Mouse (Mus musculus) B cell, adult 2 months (primary cell): ENCODE data around the gene Slc5a5.

Experiments
- DNase-seq, 2 experiments: peaks; one replicate each; pipeline ENCODE4 v3.0.0; 2022

The Slc5a5 gene

DNA sequence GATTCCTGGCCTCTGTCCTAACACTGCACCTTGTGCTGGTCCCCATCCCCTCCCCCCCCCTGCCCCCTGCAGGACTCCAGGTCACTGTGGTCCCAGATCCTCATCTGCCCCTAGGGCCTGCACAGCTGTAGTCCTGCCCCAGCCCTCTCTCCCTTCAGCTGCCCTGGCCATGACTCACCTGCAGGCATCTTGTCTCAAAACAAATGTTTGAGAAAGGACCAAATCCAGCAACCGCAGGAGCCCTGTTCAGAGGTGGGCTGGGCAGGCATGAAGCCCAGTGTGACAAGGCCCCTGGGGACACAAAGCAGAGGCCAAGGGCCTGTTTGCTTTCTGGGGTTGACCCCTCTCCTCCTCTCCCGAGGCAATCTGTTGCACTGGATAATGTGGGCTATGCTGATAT lies 14.4 kb downstream of the Slc5a5 start:
- DNase-seq, result no peak

DNA sequence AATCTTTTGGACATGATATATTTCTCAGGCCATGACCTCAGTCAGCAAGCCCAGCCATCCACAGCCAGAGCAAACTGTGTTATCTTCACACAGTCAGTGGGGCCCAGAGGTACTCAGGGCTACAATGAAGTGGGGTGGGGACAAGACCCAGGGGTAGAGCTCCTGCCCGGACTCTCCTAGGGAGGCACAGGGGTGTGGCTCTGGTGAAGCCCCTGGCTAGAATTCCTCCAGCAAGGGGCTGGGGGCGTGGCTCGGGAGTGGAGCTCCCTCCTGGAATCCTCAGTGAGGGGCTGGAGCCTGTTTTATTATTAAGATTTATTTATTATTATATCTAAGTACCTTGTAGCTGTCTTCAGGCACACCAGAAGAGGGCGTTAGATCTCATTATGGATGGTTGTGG lies 16.2 kb downstream of the Slc5a5 start:
- no peak for DNase-seq

DNA sequence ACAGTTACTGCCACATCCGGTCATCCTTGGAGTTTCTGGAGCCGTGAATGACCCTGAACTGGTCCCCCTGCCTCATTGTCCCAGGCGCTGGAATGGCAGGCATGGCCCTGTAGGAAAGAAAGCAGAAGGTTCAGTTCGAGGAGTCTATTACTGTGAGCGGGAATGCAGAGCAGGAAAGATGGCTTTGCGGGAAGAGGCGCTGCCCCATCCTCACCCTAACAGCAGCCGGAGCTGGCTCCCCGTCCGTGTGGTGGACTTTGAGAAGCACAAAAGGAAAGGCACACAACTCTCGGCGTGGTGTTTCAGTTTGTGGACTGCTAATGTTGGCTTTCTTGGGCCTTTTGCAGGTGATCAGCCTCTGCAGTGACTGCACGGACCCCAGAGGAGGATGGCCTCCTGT lies 18.1 kb downstream of the Slc5a5 start:
- no peak for DNase-seq

DNA sequence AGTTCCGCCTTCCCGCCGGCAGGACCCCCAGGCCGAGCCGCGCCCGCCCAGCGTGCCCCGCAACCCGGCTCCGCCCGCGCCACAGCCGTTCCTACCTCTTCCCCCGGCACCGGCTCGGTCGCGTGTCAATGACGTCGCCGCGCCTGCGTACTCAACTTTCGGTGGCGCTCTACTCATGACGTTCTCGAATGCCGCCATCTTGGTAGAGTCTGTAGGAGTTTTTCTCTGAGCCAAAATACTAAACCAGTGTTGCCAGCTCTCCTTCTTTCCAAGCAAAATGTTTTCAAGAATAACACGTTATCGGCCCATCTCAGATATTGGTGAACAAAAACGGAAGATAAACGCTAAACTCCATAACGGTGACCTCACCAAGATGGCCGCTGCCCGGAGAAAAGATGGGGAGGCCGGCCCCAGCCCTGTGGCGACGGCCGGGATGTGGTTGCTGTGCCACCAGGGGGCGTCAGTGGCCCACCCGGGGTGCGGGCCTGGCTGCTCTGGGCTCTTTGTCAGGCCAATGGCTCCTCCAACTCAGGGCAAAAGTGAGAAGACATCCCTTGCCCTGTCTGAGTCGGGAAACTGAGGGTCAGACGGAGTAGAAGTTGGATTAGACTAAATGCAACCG lies 19.1 kb downstream of the Slc5a5 start, which contains the start of gene Ccdc124:
Ccdc124 (minus strand) TSS at position 572 of the 622 bp plus-strand sequence.
- DNase-seq, result peak; percentile 97 to 98

DNA sequence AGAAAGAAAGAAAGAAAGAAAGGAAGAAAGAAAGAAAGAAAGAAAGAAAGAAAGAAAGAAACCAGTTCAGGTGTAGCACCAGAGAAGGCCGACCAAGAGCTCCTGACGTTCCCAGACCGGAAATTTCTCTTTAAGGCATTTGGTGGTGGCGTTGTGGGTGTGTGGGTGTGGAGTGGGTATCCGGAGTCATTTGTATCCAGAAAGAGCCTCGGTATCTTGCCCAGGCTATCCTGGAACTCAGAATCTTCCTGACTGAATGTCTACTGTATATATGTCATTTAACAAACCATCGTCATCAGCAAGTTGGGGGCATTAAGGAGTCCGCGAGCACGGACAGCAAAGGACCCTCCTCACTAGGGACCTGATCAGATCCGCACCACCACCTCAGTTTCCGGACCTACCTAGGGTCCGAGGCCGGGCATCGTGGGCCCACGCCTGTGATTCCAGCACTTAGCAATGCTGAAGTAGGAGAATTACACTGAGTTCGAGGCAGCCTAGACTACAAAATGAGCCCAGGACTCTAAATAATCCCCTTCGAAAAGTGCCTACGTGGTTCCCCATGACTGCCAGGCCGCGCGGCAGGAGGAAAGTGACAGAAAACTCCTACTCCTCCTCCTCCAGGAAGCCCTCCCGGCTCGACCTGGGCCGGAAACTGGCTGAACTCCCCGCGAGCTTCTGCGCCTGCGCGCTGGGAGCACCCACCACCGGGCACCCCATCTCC lies 19.8 kb downstream of the Slc5a5 start:
- no peak for DNase-seq

DNA sequence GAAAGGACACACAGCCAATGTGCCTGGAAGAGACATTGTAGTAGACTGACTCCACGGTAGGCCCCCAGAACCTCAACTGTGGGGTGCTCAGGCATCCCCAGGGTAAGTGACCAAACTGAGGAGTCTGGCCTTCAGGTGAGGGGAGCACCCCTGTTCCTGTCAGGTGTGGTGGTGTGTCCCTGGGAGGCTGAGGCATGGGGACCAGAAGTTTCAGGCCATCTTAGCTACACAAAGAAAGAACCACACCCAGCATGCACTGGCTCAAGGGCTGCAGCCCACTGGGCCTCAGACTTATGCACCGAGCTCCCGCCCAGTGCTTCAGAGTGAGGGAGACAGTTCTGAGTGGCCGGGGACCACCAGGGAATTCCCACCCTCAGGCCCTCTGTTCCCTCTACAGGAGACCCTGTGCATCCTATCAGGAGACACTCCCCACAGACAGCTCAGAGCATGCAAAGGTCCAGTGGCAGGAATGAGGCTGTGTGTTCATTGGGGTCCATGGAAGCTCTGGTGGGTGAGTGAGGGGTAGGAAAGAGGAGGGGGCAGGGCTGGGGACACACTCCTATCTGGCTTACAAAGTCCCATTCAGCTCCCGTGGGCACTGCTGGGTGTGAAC lies 21.3 kb downstream of the Slc5a5 start:
- no peak for DNase-seq

DNA sequence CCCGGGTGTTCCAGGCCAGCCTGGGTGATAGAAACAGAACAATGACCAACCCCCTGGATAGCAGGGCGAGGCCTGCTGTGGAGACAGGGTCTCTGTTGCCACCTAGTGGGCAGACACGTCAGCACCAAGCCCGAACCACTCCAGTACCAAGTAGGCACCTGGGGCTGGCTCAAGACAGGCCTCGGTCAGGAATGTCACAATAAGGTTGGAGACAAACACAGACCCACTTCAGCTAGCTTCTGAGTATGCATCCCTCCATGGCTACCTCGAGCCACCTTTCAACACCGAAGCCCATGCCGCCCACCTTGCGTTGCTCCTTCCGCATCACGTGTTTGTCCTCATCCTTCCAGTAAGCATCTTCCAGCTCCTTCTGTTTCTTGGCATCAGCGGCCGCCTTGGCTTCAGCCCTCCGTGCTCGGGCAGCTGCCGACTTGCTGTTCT lies 22.9 kb downstream of the Slc5a5 start:
- DNase-seq, result peak; percentile 81

DNA sequence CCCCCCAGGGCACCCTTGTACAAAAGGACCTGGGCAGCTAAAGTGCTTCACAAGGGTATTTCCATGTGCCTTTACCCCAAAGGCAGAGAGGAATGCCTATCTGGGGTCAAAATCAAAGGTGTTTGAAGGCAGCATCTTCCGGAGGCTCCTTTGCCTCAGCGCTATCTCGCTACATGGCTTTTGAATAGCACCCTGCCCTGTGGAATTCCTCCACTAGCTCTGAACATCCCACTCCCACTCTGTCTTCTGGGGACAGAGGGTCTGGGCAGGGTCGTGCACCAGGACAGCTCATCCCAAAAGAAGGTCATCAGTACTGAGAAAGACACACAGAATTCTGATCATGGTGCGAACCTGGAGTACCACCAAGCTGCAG lies 23.4 kb downstream of the Slc5a5 start:
- DNase-seq, result no peak

DNA sequence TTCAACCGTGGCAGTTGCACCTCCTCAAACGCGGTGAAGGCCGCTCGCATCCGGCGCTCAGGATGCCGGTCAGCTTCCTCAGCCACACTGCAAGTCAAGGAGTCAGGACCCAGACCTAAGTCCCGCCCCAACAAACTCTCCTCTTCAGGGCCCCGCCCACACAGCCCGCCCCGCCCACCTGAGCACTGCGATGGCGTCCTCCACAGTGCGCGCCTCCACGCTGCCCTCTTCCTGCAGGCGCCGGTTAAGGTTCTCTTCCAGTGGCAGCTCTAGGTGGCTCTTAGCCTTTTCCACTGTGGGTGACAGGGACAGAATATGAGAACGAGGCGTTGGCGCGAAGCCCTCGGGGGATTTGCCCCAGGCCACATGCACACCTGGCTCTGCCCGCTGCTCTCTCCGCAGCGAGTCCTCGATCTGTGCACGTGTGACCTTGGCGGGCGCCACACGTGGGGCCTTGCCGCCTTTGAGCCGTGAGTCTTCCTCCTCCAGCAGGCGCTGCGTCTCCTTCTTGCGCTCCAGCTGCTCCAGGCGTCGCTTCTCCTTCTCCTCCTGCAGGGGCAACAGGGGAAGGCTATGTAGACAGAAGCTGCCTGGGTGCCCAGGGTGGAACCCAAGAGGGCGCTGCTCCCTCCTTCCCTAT lies 23.9 kb downstream of the Slc5a5 start:
- DNase-seq, result peak; percentile 74

DNA sequence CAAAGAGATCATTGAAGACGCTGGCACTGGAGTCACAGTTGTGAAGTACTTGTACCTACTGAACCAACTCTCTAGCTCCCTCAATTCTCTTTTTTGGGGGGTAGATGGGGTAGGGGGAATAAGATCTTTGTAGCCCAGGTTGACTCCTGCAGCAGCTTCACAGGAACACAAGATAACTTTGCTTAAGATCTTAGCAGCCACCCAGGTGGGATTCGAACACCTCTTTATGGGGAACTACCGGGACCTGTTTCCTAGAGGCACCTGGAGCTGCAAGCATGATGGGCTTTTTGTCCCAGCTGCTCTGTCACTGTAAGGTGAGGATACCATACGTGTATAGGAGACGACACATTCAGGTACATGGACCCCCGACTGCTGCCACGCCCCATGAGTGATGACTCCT lies 26.0 kb downstream of the Slc5a5 start:
- DNase-seq, result no peak

DNA sequence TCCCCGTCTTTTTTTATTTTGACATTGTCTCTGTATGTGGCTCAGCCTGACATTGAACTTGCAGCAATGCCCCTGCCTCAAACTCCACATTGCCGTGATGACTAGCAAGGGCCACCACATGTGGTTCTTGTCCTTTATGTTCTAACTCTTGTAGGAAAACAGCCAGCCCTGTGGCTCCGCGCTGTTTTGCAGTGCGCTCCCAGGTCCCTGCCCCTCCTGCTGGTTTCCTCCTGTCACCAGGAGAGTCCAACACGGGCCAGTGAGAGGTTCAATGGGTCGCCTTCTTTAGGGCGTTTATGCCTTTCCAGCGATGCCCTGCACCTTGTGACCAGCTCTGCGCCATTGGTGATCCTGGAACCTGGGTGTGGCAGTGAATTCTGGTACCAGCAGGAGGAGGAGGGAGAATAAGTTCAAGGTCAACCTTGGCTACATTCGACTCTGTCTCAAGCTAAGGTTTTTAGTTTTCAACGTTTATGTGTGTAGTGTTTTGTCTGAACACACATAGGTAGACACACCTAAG lies 26.5 kb downstream of the Slc5a5 start:
- no peak for DNase-seq

DNA sequence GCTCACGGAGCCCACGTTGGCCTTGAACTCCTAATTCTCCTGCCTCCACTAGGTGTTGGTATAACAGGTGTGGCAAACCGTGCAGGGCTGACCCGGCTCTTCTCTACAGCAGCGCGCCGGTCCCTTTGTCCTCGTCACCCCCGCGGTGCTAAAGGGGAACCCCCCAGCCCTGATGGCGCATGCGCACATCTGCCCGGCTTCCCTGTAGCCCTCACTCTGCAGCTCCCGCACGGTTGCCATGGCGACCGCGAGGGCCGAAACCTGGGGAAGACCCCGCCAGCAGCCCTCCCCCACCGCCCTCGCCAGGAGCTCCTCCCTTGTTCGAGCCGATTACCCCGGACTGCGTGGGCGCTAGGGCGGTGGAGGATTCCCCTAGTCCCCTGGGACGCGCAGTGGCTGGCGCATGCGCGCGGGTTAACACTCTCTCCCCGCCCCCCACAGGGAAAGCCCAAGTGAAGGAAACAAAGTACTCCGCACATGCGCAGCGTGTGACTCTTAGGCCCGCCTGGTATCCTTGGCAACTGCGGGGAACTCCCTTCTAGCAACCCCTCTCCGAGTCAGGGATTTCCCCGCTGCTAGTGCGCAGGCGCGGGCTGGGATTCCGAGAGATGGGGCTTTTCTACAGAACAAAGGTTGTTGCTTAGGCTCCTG lies 27.1 kb downstream of the Slc5a5 start:
- peak; percentile 100 for DNase-seq

DNA sequence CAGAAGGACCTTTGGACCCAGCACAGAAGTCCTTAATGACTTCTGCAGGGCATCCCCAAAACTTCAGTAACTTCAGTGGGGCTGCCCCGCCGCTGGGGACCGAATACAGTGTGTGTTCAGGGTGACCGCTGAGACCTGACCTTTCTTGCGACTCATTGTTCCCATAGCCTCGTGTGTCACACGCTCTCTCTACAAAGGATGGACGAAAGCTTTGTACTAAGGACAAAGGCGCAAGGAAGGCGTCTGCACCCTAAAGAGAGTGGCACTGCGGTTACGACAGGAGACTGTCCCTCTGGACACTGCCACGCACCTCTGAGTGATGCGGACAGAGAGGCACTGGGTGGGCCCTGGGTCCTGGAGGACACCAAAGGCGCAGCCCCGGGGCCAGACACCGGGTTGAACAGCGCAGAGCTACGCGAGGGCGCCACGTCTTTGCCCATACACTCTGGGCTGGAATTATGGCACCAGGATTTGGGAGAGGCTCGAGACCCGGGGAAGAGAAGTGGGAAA lies 27.8 kb downstream of the Slc5a5 start:
- peak; percentile 36 to 37 for DNase-seq

DNA sequence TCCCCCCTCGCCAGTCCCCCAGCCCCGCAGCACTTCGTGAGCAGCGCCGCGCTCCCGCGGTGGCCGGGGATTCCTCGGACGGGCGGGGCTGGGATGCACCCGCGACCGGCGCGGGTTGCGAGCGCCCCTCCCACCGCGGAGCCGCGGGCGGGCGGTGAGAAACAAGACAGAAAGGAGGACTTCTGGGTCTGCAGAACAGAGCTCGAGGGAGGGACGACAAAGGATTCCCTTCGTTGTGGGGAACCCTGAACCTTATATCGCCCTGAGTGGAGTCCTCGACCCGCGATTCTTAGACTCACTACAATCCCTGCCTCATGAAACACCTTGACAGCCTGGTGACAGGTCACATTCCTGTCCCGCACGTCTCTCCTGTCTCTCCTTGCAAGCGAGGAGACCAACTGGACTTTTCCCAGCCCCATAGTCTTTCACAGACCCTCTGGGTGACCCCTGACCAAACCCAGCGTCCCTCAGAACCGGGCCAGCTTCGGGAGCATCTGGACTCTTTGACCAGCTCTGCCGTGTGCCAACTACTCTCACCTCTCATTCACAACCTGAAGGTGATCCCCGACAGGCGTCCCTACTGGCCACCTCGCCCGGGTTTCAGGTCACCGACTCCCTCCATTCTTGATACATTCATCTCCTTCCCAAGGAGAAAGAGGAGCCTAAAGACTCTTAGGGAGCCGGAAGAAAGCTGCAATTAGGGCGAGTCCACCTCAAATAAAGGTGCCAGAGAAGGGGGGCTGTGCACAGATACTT lies 28.4 kb downstream of the Slc5a5 start:
- peak; percentile 43 to 49 for DNase-seq

DNA sequence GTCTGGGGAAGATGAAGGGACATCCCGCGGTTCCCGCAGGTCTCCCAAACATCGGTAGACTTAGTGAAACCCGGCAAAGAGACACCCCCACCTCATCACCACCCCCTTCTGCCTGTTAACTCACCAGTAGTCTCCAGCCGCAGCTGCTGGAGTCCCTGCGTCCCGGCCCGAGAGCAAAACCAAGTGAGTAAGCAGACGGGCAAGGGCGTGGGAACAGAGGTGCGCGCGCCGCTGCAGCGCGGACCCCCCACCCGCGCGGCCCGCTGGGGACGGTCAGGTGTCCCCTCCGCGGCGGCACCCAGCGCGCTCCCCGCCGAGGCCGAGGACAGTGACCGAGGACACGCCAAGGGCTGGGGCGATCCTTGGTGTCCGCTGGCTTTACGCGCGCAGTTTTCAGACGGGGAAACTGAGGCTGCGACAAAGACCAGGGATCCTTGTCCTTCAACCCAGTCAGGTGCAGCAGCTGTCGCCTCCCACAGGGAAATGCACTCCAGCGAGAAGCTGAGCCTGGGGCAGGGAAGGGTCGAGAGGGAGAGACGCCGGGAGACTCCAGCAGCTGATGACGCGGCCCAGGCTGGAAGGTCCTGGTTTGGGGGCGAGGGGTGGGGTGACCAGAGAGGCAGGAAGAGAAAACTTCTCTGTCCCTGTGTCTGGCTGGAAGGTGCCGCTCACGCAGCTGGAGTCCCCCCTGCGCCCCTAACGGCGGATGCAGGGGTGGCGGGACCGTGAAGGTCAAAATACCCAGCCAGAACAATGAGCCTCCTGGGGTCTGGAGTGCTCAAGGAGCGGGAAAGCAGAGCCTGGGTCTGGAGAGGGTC lies 29.5 kb downstream of the Slc5a5 start, which contains the start of gene Kcnn1:
Kcnn1 (minus strand) TSS at position 435 of the 818 bp plus-strand sequence.
- peak; percentile 50 to 51 for DNase-seq

DNA sequence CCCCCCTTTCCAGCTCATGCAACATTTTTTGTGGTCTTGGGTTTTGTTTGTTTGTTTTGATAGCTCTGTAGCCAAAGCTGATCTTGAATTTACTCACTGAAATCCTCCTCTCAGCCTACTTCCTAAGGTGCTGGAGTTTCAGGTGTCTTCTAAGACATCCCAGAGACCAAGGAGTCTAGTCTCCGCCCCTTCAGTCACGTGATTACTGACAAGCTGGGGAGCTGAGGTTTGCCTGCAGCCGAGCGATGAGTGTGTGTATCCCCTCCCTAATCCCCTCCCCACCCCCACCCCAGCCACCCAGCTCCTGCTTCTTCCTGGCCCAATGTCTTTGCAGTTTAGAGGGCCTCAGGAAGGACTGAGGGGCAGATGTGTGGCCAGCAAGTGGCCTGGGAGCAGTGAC lies 35.0 kb downstream of the Slc5a5 start:
- DNase-seq, result no peak

DNA sequence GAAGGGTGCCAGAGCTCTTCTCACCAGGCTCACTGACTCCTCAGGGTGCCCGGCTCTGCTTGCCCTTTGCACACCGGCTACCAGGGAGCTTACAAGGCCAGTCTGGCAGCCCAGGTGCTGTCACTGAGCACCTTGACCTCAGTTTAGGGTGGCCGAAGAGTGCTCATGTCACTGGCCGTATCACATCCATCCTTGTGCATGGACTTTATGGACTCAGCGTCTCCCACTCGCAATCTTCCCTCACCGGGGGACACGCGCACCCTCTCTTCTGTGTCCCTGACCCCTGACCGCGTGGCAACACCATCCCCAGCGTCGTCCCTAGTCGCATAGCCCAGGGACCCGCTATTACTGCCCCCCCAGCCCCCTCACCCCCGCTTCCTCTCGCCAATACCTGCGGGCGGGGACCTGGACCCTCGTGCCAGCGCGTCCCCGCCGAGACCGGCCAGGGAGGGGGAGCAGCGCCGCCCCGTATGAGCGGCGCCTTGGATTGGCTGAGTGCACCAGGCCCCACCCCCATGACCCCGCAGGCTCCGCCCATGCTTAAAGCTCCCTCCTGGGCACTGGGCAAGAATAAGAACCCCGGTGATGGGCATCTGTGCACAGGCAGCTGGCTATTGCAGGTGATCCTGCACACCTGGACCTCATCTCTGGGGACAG lies 35.9 kb downstream of the Slc5a5 start:
- DNase-seq, result peak; percentile 46 to 50

DNA sequence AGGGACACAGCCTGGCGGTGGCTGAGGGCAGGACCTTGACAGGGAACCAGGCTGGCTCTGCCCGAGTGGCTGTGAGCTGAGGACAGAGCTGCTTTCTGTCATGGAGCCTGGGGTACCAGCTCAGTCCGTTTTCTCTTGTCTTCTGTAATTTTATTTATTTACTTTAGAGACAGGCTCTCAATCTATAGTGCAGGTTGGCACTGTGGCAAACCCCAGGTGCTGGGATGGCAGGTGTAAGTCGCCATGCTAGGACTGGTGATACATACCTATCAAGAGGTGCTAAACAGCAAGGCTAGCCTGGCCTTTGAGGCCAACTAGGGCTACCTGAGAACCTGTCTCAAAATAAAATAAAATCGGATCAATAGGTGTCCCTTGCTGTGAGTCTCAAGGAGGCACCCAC lies 36.5 kb downstream of the Slc5a5 start:
- no peak for DNase-seq

DNA sequence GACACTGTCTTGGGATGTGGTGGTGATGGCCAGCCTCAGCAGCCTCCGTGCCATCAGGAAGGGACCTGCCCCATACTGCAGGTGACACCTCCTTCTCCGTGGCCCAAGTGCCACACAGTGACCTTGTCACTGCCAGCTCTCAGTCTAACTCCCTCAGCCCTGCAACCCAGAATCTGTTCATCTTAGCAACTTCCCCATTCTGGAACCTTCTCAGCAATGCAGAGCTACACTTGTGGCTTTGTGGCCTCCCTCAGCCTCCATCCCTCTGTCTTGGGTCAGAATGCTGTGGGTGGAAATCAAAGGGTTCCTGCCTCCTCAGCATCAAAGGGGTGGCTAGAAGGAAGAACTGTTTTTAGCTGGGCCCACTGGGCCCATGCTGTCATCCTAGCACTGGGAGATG lies 38.7 kb downstream of the Slc5a5 start:
- peak; percentile 50 to 58 for DNase-seq

DNA sequence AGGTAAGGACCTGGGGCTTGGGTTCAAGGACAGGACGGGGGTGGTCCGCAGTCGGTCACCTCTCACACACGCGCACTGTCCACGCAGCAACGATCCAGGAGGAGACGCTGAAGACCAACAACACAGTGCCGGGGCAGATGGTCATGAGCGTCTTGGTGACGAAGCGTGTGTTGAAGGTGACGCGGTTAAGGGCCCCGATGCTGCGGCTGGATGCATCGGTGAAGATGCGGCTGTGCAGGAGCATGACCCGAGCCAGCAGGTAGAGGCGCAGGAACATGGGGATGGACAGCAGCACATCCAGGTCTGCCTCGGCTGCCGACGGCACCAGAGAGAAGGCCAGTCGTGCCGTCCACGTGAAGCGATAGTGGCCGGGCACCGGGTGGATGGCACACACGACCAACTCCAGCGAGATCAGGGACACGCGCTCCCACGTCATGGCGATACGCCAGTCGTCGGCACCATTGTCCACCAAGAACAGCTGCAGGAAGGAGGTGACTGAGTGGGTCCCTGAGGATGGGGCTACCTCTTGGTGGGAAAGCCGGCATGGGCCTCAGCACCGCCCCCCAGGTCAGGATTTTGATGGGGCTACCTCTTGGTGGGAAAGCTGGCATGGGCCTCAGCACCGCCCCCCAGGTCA lies 39.8 kb downstream of the Slc5a5 start:
- no peak for DNase-seq
